Mouse (Mus musculus): ENCODE measurements around the gene Map2k5. TPM values are rescaled to one million over a fixed set of nuclear protein-coding genes. Genes with fewer than 3 reads are reported as not detected.
A peak's percentile ranks its signal among the peaks of the same experiment; 100 is the strongest.

The Map2k5 gene
- total RNA-seq, 1 experiment from 2014 or later, result 50.7 TPM

GRCm38 (mm10) chr9:63183864-63184263, 193.8 kb downstream of the Map2k5 start:
- no peak for DNase-seq

- no peak for DNase-seq
Observed at GRCm38 (mm10) chr9:63182306-63182960, 195.3 kb downstream of the Map2k5 start.

GRCm38 (mm10) chr9:63181337-63182178, 196.1 kb downstream of the Map2k5 start:
- no peak for DNase-seq

- DNase-seq, result no peak
Observed at GRCm38 (mm10) chr9:63178296-63178695, 199.4 kb downstream of the Map2k5 start.

GRCm38 (mm10) chr9:63174001-63174721, 203.5 kb downstream of the Map2k5 start:
- DNase-seq, result no peak

- DNase-seq, result no peak
Observed at GRCm38 (mm10) chr9:63171951-63172350, 205.8 kb downstream of the Map2k5 start.

GRCm38 (mm10) chr9:63169127-63169526, 208.6 kb downstream of the Map2k5 start:
- DNase-seq, result no peak

GRCm38 (mm10) chr9:63165070-63165469, 212.6 kb downstream of the Map2k5 start:
- DNase-seq, result no peak

GRCm38 (mm10) chr9:63163756-63164155, 213.9 kb downstream of the Map2k5 start:
- no peak for DNase-seq

- no peak for DNase-seq
Observed at GRCm38 (mm10) chr9:63151949-63152348, 225.8 kb downstream of the Map2k5 start.

GRCm38 (mm10) chr9:63151072-63151870, 226.4 kb downstream of the Map2k5 start:
- peak; percentile 81 for DNase-seq

- no peak for DNase-seq
Observed at GRCm38 (mm10) chr9:63150086-63150800, 227.5 kb downstream of the Map2k5 start.

- no peak for DNase-seq
Observed at GRCm38 (mm10) chr9:63149372-63149766, 228.3 kb downstream of the Map2k5 start.

- DNase-seq, result no peak
Observed at GRCm38 (mm10) chr9:63148410-63149371, 229.0 kb downstream of the Map2k5 start, which contains the start of gene Skor1. Gene Skor1 (minus strand): TSS chr9:63148961.

- no peak for DNase-seq
Observed at GRCm38 (mm10) chr9:63147786-63148409, 229.8 kb downstream of the Map2k5 start.

- no peak for DNase-seq
Observed at GRCm38 (mm10) chr9:63147296-63147695, 230.4 kb downstream of the Map2k5 start.

- no peak for DNase-seq
Observed at GRCm38 (mm10) chr9:63146856-63147274, 230.8 kb downstream of the Map2k5 start.

- no peak for DNase-seq
Observed at GRCm38 (mm10) chr9:63146126-63146855, 231.4 kb downstream of the Map2k5 start.

Measured in adrenal gland, postnatal 25 days (tissue).